Mouse (Mus musculus) stomach, embryonic 16.5 days (tissue): ENCODE results near the gene Gpr1. TPM values are rescaled to one million over a fixed set of nuclear protein-coding genes. Genes with fewer than 3 reads are reported as not detected.

Experiments
- ATAC-seq: fragments of 200-750 bp; cut with Nextera tagmentation; 2 replicates; pipeline ENCODE4 v1.8.0; 2017; ENCODE audit warnings: moderate number of reproducible peaks, moderate TSS enrichment; ENCODE audit not compliant: insufficient read depth, low FRiP score
- H3K27ac ChIP-seq: fragments of 300-500 bp; sonication (generic); 2 replicates; pipeline ENCODE4 v1.5.1; 2014; ENCODE audit warnings: low read length
- H3K27me3 ChIP-seq: fragments of 300-500 bp; sonication (generic); 2 replicates; pipeline ENCODE4 v1.6.1; 2014; ENCODE audit warnings: low read length, control low read depth, mixed read lengths; ENCODE audit not compliant: control insufficient read depth, insufficient read depth
- H3K36me3 ChIP-seq: fragments of 300-500 bp; sonication (generic); 2 replicates; pipeline ENCODE4 v1.6.1; 2014; ENCODE audit warnings: low read length; ENCODE audit not compliant: control insufficient read depth, insufficient read depth
- H3K4me1 ChIP-seq: fragments of 300-500 bp; sonication (generic); 2 replicates; pipeline ENCODE4 v1.6.1; 2014; ENCODE audit warnings: low read length, control low read depth, mixed read lengths; ENCODE audit not compliant: control insufficient read depth, insufficient read depth
- H3K4me2 ChIP-seq: fragments of 300-500 bp; sonication (generic); 2 replicates; pipeline ENCODE4 v1.6.1; 2014; ENCODE audit warnings: low read depth, low read length, mixed read lengths
- H3K4me3 ChIP-seq: fragments of 300-500 bp; sonication (generic); replicated peaks from 2 replicates; pipeline ENCODE4 v1.5.1; 2014; ENCODE audit warnings: mild to moderate bottlenecking, low read length
- H3K9ac ChIP-seq: fragments of 300-500 bp; sonication (generic); 2 replicates; pipeline ENCODE4 v1.6.1; 2014; ENCODE audit warnings: low read length
- H3K9me3 ChIP-seq: fragments of 300-500 bp; sonication (generic); replicated peaks from 2 replicates; pipeline ENCODE4 v1.6.1; 2016; ENCODE audit warnings: low read length, control low read depth; ENCODE audit not compliant: control insufficient read depth
- WGBS: fragments of 180-500 bp; shearing (Covaris S2); extraction: QIAGEN DNeasy Blood & Tissue Kit; methylation state at CpG from one replicate; pipeline ENCODE4 v1.1.7; 2014; 5-methylcytosine and 5-hydroxymethylcytosine counted together
- polyA plus RNA-seq: library from polyadenylated mRNA; unstranded; fragments of >200 nt; fragmentation: Nextera tagmentation; extraction: Ambion mirVana; gene quantifications from 2 replicates; pipeline ENCODE4 v1.2.1, GENCODE M21; 2015

Gpr1 gene
- polyA plus RNA-seq, 1 experiment from 2014 or later = 0.26 TPM

GRCm38 (mm10) chr1:63204660-63205394 is 9.5 kb downstream of the Gpr1 start:
- no peak overlapping the region for H3K4me2 ChIP-seq
- no peak for ATAC-seq
- no peaks in the 10 kb centered on the region for H3K27me3 ChIP-seq
- H3K9me3 ChIP-seq = no peaks in the 10 kb centered on the region; the same call in 1 of the 2 replicates
- no peaks in the 10 kb centered on the region for H3K36me3 ChIP-seq
- no peak overlapping the region for H3K9ac ChIP-seq
- H3K27ac ChIP-seq = no peak overlapping the region
- no peaks in the 10 kb centered on the region for H3K4me1 ChIP-seq
- H3K4me3 ChIP-seq = no peak overlapping the region
- WGBS = 36% methylated on average over 7 of the region's 7 CpGs

DNA sequence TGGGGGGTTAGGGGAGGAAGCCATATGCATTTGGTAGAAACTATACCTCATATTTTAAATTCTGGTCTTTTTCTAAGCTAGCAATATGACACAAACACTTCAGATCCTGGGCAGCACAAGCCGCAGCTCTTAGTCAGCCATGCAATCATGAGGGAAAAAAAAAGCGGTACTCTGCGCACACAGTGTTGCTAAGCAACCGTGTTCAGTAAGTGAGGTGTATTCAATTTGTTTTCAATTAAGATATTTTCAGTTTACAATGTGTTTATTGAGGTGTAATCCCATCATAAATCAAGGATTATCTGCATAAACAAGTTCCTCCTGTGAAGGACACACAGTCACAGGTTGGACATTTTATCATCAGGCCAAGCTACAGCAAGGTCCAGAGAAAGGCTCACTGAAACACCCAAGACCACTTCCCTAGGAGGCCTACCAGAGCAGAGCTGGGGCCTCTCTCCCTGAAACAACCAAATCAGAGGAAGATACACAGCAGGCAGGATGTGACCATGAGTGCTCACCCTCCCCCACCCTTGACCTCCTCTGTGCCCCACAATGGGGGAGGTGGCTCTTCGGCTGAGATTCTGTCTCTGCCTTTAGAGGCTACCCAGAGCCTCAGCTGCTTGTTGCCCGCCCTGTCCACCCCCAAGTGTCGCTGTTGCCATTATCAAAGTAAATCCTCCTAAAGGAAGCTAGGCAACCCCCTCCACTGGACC is 10.2 kb downstream of the Gpr1 start:
- no peaks in the 10 kb centered on the region; the same call in 1 of the 2 replicates for H3K9me3 ChIP-seq
- WGBS = 16% methylated on average over 7 of the region's 7 CpGs
- no peaks in the 10 kb centered on the region for H3K4me1 ChIP-seq
- ATAC-seq = no peak
- no peak overlapping the region for H3K4me2 ChIP-seq
- H3K27ac ChIP-seq = no peak overlapping the region
- no peaks in the 10 kb centered on the region for H3K27me3 ChIP-seq
- H3K36me3 ChIP-seq = no peaks in the 10 kb centered on the region
- no peak overlapping the region for H3K9ac ChIP-seq
- no peak overlapping the region for H3K4me3 ChIP-seq

DNA sequence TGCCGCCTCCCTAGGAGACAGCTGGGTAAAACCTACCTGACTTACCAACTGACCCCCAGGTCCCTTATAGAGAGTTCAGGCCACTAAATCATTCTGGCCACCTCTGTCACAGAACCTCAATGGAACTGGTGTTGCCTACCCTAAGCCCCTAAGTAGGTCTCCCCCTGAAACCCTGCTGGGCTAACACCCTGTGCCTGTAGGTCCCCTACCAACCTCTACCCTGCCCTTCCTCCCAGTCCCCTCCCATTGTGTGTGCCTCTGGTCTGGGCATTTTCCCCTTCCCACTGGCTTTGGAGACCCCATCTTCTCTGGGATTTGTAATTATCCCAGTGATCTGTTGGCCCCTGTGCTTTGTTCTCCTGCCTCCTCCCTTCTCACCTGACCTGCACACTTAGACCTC is 10.9 kb downstream of the Gpr1 start:
- Histone ChIP-seq H3K9me3 (no peaks in the 10 kb centered on the region; the same call in 1 of the 2 replicates), H3K4me1 (no peaks in the 10 kb centered on the region), H3K36me3 (no peaks in the 10 kb centered on the region), H3K27ac (no peak overlapping the region), H3K4me2 (no peak overlapping the region), H3K4me3 (no peak overlapping the region), H3K9ac (no peak overlapping the region), H3K27me3 (no peaks in the 10 kb centered on the region)
- 91% methylated on average over 1 of the region's 1 CpGs for WGBS
- no peak for ATAC-seq

GRCm38 (mm10) chr1:63201672-63202071 is 12.7 kb downstream of the Gpr1 start:
- H3K27ac ChIP-seq = no peak overlapping the region
- no peaks in the 10 kb centered on the region for H3K36me3 ChIP-seq
- no peak for ATAC-seq
- H3K9me3 ChIP-seq = no peaks in the 10 kb centered on the region; the same call in 1 of the 2 replicates
- H3K27me3 ChIP-seq = no peaks in the 10 kb centered on the region
- 71% methylated on average over 1 of the region's 1 CpGs for WGBS
- H3K4me1 ChIP-seq = no peaks in the 10 kb centered on the region
- no peak overlapping the region for H3K4me3 ChIP-seq
- H3K4me2 ChIP-seq = no peak overlapping the region
- no peak overlapping the region for H3K9ac ChIP-seq

GRCm38 (mm10) chr1:63200322-63200721 is 14.0 kb downstream of the Gpr1 start:
- 91% methylated on average over 18 of the region's 18 CpGs for WGBS
- Histone ChIP-seq H3K4me2 (no peak overlapping the region), H3K36me3 (no peaks in the 10 kb centered on the region), H3K9ac (no peak overlapping the region), H3K4me1 (0 out of 2 replicates have a peak, but pooled peaks cover 2% of the 10 kb centered on the region), H3K4me3 (no peak overlapping the region), H3K27ac (no peak overlapping the region), H3K9me3 (no peaks in the 10 kb centered on the region; the same call in 1 of the 2 replicates), H3K27me3 (no peaks in the 10 kb centered on the region)
- no peak for ATAC-seq

- H3K9me3 ChIP-seq = no peaks in the 10 kb centered on the region; the same call in 1 of the 2 replicates
- no peak overlapping the region for H3K4me2 ChIP-seq
- no peaks in the 10 kb centered on the region for H3K36me3 ChIP-seq
- no peaks in the 10 kb centered on the region for H3K27me3 ChIP-seq
- H3K9ac ChIP-seq = no peak overlapping the region
- 0 out of 2 replicates have a peak, but pooled peaks cover 2% of the 10 kb centered on the region for H3K4me1 ChIP-seq
- WGBS = 71% methylated on average over 6 of the region's 6 CpGs
- ATAC-seq = no peak
- H3K4me3 ChIP-seq = no peak overlapping the region
- H3K27ac ChIP-seq = no peak overlapping the region
These were observed 15.0 kb downstream of the Gpr1 start for GRCm38 (mm10) chr1:63199387-63199786.

DNA sequence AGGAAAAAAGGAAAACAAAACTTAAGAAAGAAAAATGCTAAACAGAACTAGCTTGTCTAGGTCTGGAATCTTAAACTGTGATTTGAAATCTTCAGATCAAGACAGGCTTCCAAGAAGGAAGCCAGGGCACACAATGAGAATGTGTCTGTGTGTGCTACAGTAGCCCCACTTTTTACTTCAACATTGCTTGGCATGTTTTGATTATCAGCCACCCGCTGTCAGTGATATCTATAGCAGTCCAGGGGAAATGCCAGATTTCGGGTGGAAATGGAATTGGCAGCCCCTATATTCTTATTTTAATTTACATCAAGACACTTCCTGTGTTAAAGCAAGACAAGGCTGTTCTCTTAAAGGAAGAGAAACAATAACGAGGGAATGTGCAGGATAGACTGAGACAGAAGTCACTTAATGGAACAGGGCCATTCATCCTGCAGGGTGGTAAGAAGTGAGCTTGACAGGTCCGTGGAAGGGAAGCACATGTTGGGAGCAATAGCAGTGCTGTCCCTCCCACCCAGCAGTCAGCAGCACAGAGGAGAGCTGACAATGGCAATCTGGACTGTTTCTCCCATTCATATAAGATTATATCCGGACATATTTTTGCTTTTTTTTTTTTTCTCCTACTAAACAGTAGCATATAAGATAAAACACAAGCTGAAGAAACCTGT is 18.4 kb downstream of the Gpr1 start:
- ATAC-seq = no peak
- H3K9me3 ChIP-seq = no peaks in the 10 kb centered on the region; the same call in 1 of the 2 replicates
- 34% methylated on average over 5 of the region's 5 CpGs for whole genome bisulfite sequencing

DNA sequence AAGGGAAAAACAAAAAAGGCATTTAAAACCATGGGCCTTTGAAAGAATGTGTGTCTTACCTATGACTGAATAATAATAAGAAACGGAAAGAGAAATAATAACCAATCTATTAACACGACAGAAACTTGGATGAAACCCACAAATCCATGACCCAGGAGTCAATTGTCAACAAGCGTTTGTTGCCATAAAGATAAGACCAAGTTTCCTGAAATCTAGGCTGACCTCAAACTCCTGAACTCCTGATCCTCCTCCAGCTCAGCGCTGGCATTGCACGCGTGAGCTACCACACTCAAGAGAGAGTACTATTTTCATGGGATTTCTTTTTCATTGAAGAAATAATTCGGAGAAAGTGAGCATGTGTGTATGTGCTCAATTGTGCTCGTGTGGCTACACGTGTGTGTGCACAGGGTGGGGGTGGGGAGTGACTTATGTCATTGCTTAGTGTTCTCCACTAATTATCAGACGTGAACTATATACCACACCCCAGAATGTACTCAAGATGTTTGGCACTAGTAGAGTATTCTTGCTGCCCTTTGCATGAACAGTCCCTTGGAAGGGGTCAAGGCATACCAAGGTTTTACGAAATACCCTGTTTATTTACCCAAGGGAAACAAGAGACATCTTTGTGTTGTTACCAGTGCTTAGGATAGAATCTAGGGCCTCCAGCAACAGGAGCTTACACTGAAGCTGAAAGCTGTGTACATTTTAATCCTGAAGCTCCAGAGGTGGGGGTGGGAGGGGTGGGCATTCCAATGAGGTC is 21.9 kb downstream of the Gpr1 start:
- H3K27ac ChIP-seq = no peak overlapping the region
- 0 out of 2 replicates have a peak, but pooled peaks cover 2% of the 10 kb centered on the region for H3K4me1 ChIP-seq
- H3K9me3 ChIP-seq = no peaks in the 10 kb centered on the region
- H3K4me3 ChIP-seq = no peak overlapping the region
- 72% methylated on average over 11 of the region's 11 CpGs for WGBS
- ATAC-seq = no peak
- no peaks in the 10 kb centered on the region for H3K36me3 ChIP-seq
- H3K9ac ChIP-seq = no peak overlapping the region
- H3K27me3 ChIP-seq = no peaks in the 10 kb centered on the region
- H3K4me2 ChIP-seq = no peak overlapping the region

More for the DNA sequence above, 18.4 kb downstream of the Gpr1 start:
- H3K9ac ChIP-seq = no peak overlapping the region
- no peak overlapping the region for H3K4me2 ChIP-seq
- no peaks in the 10 kb centered on the region for H3K36me3 ChIP-seq
- 0 out of 2 replicates have a peak, but pooled peaks cover 2% of the 10 kb centered on the region for H3K4me1 ChIP-seq
- no peak overlapping the region for H3K4me3 ChIP-seq
- H3K27me3 ChIP-seq = no peaks in the 10 kb centered on the region
- no peak overlapping the region for H3K27ac ChIP-seq
